Mouse (Mus musculus) kidney, adult 2 months (tissue): ENCODE results near the gene Atp13a1. TPM values are rescaled to one million over a fixed set of nuclear protein-coding genes. Genes with fewer than 3 reads are reported as not detected.

ENCODE experiments used
- DNase-seq: peaks from one replicate; pipeline ENCODE4 v3.0.0; 2021
- H3K27ac ChIP-seq: fragments of 200-500 bp; 2 replicates; pipeline ENCODE4 v1.5.1; 2012; ENCODE audit warnings: low read depth, low read length, control low read depth, inconsistent platforms; ENCODE audit not compliant: insufficient read depth
- H3K27me3 ChIP-seq: fragments of 200-500 bp; replicated peaks from 2 replicates; pipeline ENCODE4 v1.6.1; 2012; ENCODE audit warnings: mild to moderate bottlenecking, moderate library complexity, low read length, inconsistent platforms; ENCODE audit not compliant: control insufficient read depth, insufficient read depth
- H3K36me3 ChIP-seq: fragments of 200-500 bp; 2 replicates; pipeline ENCODE4 v1.6.1; 2012; ENCODE audit warnings: mild to moderate bottlenecking, moderate library complexity, low read length, inconsistent platforms; ENCODE audit not compliant: control insufficient read depth, insufficient read depth
- H3K4me1 ChIP-seq: fragments of 200-500 bp; 2 replicates; pipeline ENCODE4 v1.6.1; 2011; ENCODE audit warnings: low read length; ENCODE audit not compliant: control insufficient read depth, insufficient read depth
- H3K4me3 ChIP-seq: fragments of 200-500 bp; 2 replicates; pipeline ENCODE4 v1.5.1; 2011; ENCODE audit warnings: mild to moderate bottlenecking, low read depth, low read length, control low read depth; ENCODE audit not compliant: insufficient read depth
- CTCF ChIP-seq: fragments of 200-500 bp; conservative IDR thresholded peaks from 2 replicates; pipeline ENCODE4 v1.5.1; 2011; ENCODE audit warnings: low read depth, mild to moderate bottlenecking, control low read depth, low read length, moderate library complexity, mixed read lengths; ENCODE audit not compliant: insufficient read depth, insufficient read length
- POLR2A ChIP-seq: fragments of 200-500 bp; IDR thresholded peaks from one replicate; pipeline ENCODE4 v1.6.1; 2011; ENCODE audit warnings: low read depth, low read length, control low read depth
- WGBS: fragments of 180-500 bp; shearing (Covaris S2); methylation state at CpG from one replicate; pipeline ENCODE4 v1.1.7; 2018; 5-methylcytosine and 5-hydroxymethylcytosine counted together
- polyA plus RNA-seq: library from polyadenylated mRNA; depleted of rRNA; stranded (reverse); fragments of >200 nt; gene quantifications from 2 replicates; pipeline ENCODE4 v1.2.3, GENCODE M21; 2012; rRNA removed

The Atp13a1 gene
- polyA plus RNA-seq, 1 experiment: 59.9 TPM

DNA sequence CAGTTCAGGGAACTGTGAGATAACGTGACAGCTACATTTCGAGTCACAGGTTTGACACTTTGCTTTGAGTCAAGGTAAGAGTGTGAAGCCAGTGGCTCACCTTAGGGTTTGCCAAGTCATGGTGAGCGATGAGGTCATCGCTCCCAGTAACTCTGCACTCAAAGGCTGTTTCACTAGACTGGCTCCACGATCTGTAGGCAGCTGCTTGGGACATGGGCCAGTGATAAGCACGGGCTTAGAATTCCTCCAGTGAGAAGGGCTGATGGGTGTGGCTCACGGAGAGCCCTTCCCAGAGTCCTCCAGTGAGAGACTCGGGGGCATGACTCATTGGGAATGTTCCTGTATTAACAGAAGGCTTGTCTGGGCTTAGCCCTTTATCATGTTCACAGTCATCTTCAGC is 58.0 kb downstream of the Atp13a1 start:
- H3K4me3 ChIP-seq: no peak overlapping the region
- TF ChIP-seq POLR2A (no peak), CTCF (no peak)

DNA sequence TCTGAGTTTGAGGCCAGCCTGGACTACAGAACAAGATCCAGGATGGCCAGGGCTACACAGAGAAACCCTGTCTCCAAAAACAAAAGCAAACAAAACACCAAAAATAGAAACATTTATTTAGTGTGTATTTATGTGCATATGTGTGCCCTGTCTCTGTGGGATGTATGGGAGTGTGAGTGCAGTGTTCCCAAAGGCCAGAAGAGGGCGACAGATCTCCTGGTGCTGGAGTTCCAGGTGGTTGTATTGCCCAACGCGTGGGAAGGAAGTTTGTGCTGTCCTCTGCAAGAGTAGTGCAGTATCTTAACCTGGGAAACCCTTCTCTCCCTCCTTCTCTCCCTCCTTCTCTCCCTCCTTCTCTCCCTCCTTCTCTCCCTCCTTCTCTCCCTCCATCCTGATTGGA is 58.9 kb downstream of the Atp13a1 start:
- WGBS: 48% methylated on average over 3 of the region's 3 CpGs
- Histone ChIP-seq H3K4me3 (no peak overlapping the region), H3K36me3 (no peaks in the 10 kb centered on the region)

More for the DNA sequence above, 58.0 kb downstream of the Atp13a1 start:
- DNase-seq: no peak
- Histone ChIP-seq H3K27ac (no peak overlapping the region), H3K4me1 (no peaks in the 10 kb centered on the region), H3K36me3 (no peaks in the 10 kb centered on the region), H3K27me3 (no peaks in the 10 kb centered on the region)
- WGBS: 76% methylated on average over 8 of the region's 8 CpGs

DNA sequence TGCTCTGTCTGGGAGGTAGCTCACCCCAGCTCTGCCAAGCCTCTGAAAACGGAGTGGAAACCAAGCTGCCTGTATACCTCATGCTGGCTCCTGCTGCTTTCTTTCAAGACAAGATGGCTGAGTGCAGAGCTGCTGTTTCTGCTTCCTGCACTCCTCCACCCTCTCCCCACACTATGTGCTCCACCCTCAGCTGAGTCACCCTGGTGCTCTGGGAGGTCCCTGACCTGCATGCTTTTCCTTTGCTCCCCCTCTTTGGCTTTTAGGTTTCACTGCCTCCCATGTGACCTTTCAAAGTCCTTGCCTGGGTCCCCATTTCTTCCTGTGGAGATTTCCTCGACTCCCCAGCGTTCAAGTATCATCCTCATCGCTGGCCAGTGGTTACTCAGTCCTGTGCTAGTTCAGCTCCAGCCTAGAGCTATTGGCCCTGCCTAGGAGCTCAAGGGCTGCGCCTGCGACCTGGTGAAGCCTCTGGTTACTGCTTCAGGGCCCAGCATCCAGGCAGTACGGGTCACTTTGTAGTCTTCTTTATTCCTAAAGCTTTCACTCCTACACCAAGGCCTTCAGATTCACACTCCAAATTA is 60.1 kb downstream of the Atp13a1 start:
- DNase-seq: no peak
- no peaks in the 10 kb centered on the region for H3K4me1 ChIP-seq
- no peak overlapping the region for H3K4me3 ChIP-seq
- no peak overlapping the region for H3K27ac ChIP-seq
- 79% methylated on average over 7 of the region's 7 CpGs for WGBS
- no peaks in the 10 kb centered on the region for H3K27me3 ChIP-seq
- no peaks in the 10 kb centered on the region for H3K36me3 ChIP-seq
- TF ChIP-seq POLR2A (no peak), CTCF (no peak)

More for the DNA sequence above, 58.9 kb downstream of the Atp13a1 start:
- Histone ChIP-seq H3K27me3 (no peaks in the 10 kb centered on the region), H3K4me1 (no peaks in the 10 kb centered on the region), H3K27ac (no peak overlapping the region)
- no peak for DNase-seq
- TF ChIP-seq CTCF (peak; percentile 56), POLR2A (no peak)

DNA sequence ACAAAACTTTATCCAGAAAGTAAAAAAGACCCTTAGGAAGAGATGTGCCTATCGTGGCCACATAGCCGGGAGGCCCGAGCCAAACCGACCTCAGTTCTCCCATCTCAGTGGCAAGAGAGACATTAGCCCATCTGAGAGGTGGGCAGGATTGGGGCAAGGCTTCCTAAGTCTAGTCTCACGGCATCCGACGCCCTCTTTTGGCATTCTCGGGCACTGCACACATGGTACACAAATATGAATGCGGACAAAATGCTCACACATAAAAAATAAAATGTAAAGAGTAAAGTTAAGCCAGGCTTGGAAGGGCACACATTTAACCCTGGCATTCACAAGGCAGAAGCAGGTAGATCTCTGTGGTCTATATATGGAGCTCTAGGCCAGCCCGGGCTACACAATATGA is 62.9 kb downstream of the Atp13a1 start:
- Histone ChIP-seq H3K36me3 (no peaks in the 10 kb centered on the region), H3K27ac (no peak overlapping the region), H3K4me1 (no peaks in the 10 kb centered on the region), H3K27me3 (no peaks in the 10 kb centered on the region), H3K4me3 (no peak overlapping the region)
- TF ChIP-seq POLR2A (no peak), CTCF (no peak)
- WGBS: 93% methylated on average over 10 of the region's 10 CpGs
- DNase-seq: no peak

Other genes with a start within 250 kb of the Atp13a1 start
- 4.0 and 4.3 TPM in 2 replicates for gene Zfp868, start 165.6 kb upstream of the Atp13a1 start, polyA plus RNA-seq
- 0.80 and 0.97 TPM in 2 replicates for gene Zfp964, start 136.7 kb upstream of the Atp13a1 start, polyA plus RNA-seq
- gene Zfp869, start 80.4 kb upstream of the Atp13a1 start, polyA plus RNA-seq: 3.3 and 4.2 TPM in 2 replicates
- gene Zfp963, start 41.2 kb upstream of the Atp13a1 start, polyA plus RNA-seq: 1.9 and 2.5 TPM in 2 replicates
- 0.23 TPM in 1 of 2 replicates, not detected in the other for gene Gm20422, start 16.3 kb upstream of the Atp13a1 start, polyA plus RNA-seq
- gene Zfp866, start within 50 bp of the Atp13a1 start, polyA plus RNA-seq: 8.5 and 11.3 TPM in 2 replicates
- gene Gmip, start 17.5 kb downstream of the Atp13a1 start, polyA plus RNA-seq: 15.8 and 15.9 TPM in 2 replicates
- 6.4 and 6.7 TPM in 2 replicates for gene Lpar2, start 31.3 kb downstream of the Atp13a1 start, polyA plus RNA-seq
- 3.6 and 3.9 TPM in 2 replicates for gene Pbx4, start 41.3 kb downstream of the Atp13a1 start, polyA plus RNA-seq
- 0.11 and 0.16 TPM in 2 replicates for gene Cilp2, start 96.5 kb downstream of the Atp13a1 start, polyA plus RNA-seq
- gene Tssk6, start 111.0 kb downstream of the Atp13a1 start, polyA plus RNA-seq: 1.3 and 1.5 TPM in 2 replicates
- 283 and 372 TPM in 2 replicates for gene Ndufa13, start 111.4 kb downstream of the Atp13a1 start, polyA plus RNA-seq
- gene Yjefn3, start 111.5 kb downstream of the Atp13a1 start, polyA plus RNA-seq: 3.9 and 5.6 TPM in 2 replicates
- gene Gatad2a, start 205.2 kb downstream of the Atp13a1 start, polyA plus RNA-seq: 60.1 and 60.9 TPM in 2 replicates